Mouse (Mus musculus): Measurements from ENCODE around the gene Fitm1. TPM values are rescaled to one million over a fixed set of nuclear protein-coding genes. Genes with fewer than 3 reads are reported as not detected.
A peak's percentile ranks its signal among the peaks of the same experiment; 100 is the strongest.

Gene Fitm1
- polyA plus RNA-seq, 1 experiment from 2014 or later, result 0.61 TPM

GRCm38 (mm10) chr14:55584702-55585565, 9.5 kb downstream of the Fitm1 start, which contains the start of gene Emc9:
Gene Emc9, minus strand, starts transcription at chr14:55585302.
- Histone ChIP-seq H3K27ac (ENCODE audit: low read length) (peak within 1 kb of the TSS; percentile 48; the same call in 1 of the 2 replicates), H3K27me3 (ENCODE audit: control insufficient read depth, insufficient read depth, low read length) (no peaks in the 10 kb centered on the region), H3K4me1 (ENCODE audit: control insufficient read depth, insufficient read depth, low read length) (0 out of 2 replicates have a peak, but pooled peaks cover 1% of the 10 kb centered on the region), H3K4me2 (replicated peaks; ENCODE audit: low read depth, low read length) (peak within 1 kb of the TSS; percentile 62), H3K36me3 (ENCODE audit: control insufficient read depth, insufficient read depth, low read length) (peaks cover 6% of the 10 kb centered on the region; the same call in 1 of the 2 replicates), H3K9me3 (ENCODE audit: control insufficient read depth, low read depth, low read length) (no peaks in the 10 kb centered on the region), H3K9ac (replicated peaks; ENCODE audit: low read depth, low read length) (peak within 1 kb of the TSS; percentile 15; the same call in 1 of the 2 replicates), H3K4me3 (ENCODE audit: low read depth, low read length) (peak within 1 kb of the TSS; percentile 44)
- 3% methylated on average over 43 of the region's 43 CpGs for WGBS
- ATAC-seq (ENCODE audit: insufficient number of reproducible peaks, insufficient read depth, low FRiP score, low read depth), result peak; percentile 86

- no peak for ATAC-seq (ENCODE audit: insufficient number of reproducible peaks, insufficient read depth, low FRiP score, low read depth)
- 0 out of 2 replicates have a peak, but pooled peaks cover 5% of the 10 kb centered on the region for H3K4me1 ChIP-seq (ENCODE audit: control insufficient read depth, insufficient read depth, low read length)
- H3K4me3 ChIP-seq (ENCODE audit: low read depth, low read length), result peak overlapping the region; percentile 44
- H3K36me3 ChIP-seq (ENCODE audit: control insufficient read depth, insufficient read depth, low read length), result peaks cover 6% of the 10 kb centered on the region; the same call in 1 of the 2 replicates
- H3K4me2 ChIP-seq (replicated peaks; ENCODE audit: low read depth, low read length), result peak overlapping the region; percentile 62
- H3K27ac ChIP-seq (ENCODE audit: low read length), result 0 out of 2 replicates have a peak overlapping the region, but pooled peaks have one; percentile 2
- no peaks in the 10 kb centered on the region for H3K27me3 ChIP-seq (ENCODE audit: control insufficient read depth, insufficient read depth, low read length)
- 48% methylated on average over 6 of the region's 6 CpGs for WGBS
- H3K9me3 ChIP-seq (ENCODE audit: control insufficient read depth, low read depth, low read length), result no peaks in the 10 kb centered on the region
- H3K9ac ChIP-seq (replicated peaks; ENCODE audit: low read depth, low read length), result no peak overlapping the region
Observed at GRCm38 (mm10) chr14:55585566-55585960, 10.1 kb downstream of the Fitm1 start.

- Histone ChIP-seq H3K27me3 (ENCODE audit: control insufficient read depth, insufficient read depth, low read length) (no peaks in the 10 kb centered on the region), H3K4me3 (ENCODE audit: low read depth, low read length) (no peak overlapping the region), H3K9ac (replicated peaks; ENCODE audit: low read depth, low read length) (no peak overlapping the region), H3K4me1 (ENCODE audit: control insufficient read depth, insufficient read depth, low read length) (0 out of 2 replicates have a peak, but pooled peaks cover 5% of the 10 kb centered on the region), H3K27ac (ENCODE audit: low read length) (no peak overlapping the region), H3K4me2 (replicated peaks; ENCODE audit: low read depth, low read length) (no peak overlapping the region), H3K36me3 (ENCODE audit: control insufficient read depth, insufficient read depth, low read length) (no peaks in the 10 kb centered on the region), H3K9me3 (ENCODE audit: control insufficient read depth, low read depth, low read length) (no peaks in the 10 kb centered on the region)
- no peak for ATAC-seq (ENCODE audit: insufficient number of reproducible peaks, insufficient read depth, low FRiP score, low read depth)
- 84% methylated on average over 2 of the region's 2 CpGs for WGBS
Observed at GRCm38 (mm10) chr14:55586149-55586548, 10.7 kb downstream of the Fitm1 start.

- no peak for ATAC-seq (ENCODE audit: insufficient number of reproducible peaks, insufficient read depth, low FRiP score, low read depth)
- Histone ChIP-seq H3K4me3 (ENCODE audit: low read depth, low read length) (no peak overlapping the region), H3K9me3 (ENCODE audit: control insufficient read depth, low read depth, low read length) (no peaks in the 10 kb centered on the region), H3K9ac (replicated peaks; ENCODE audit: low read depth, low read length) (no peak overlapping the region), H3K4me1 (ENCODE audit: control insufficient read depth, insufficient read depth, low read length) (peaks cover 18% of the 10 kb centered on the region), H3K27me3 (ENCODE audit: control insufficient read depth, insufficient read depth, low read length) (no peaks in the 10 kb centered on the region), H3K27ac (ENCODE audit: low read length) (no peak overlapping the region), H3K36me3 (ENCODE audit: control insufficient read depth, insufficient read depth, low read length) (peaks cover 5% of the 10 kb centered on the region; the same call in 1 of the 2 replicates), H3K4me2 (replicated peaks; ENCODE audit: low read depth, low read length) (no peak overlapping the region)
- 93% methylated on average over 5 of the region's 5 CpGs for WGBS
Observed at GRCm38 (mm10) chr14:55589271-55589670, 13.9 kb downstream of the Fitm1 start.

GRCm38 (mm10) chr14:55589771-55590448, 14.5 kb downstream of the Fitm1 start:
- WGBS, result 78% methylated on average over 11 of the region's 11 CpGs
- Histone ChIP-seq H3K4me3 (ENCODE audit: low read depth, low read length) (peak overlapping the region; percentile 86), H3K36me3 (ENCODE audit: control insufficient read depth, insufficient read depth, low read length) (peaks cover 8% of the 10 kb centered on the region; the same call in 1 of the 2 replicates), H3K4me1 (ENCODE audit: control insufficient read depth, insufficient read depth, low read length) (peaks cover 18% of the 10 kb centered on the region), H3K27ac (ENCODE audit: low read length) (peak overlapping the region; percentile 64; the same call in 1 of the 2 replicates), H3K4me2 (replicated peaks; ENCODE audit: low read depth, low read length) (peak overlapping the region; percentile 96), H3K27me3 (ENCODE audit: control insufficient read depth, insufficient read depth, low read length) (no peaks in the 10 kb centered on the region), H3K9ac (replicated peaks; ENCODE audit: low read depth, low read length) (peak overlapping the region; percentile 52), H3K9me3 (ENCODE audit: control insufficient read depth, low read depth, low read length) (no peaks in the 10 kb centered on the region)
- no peak for ATAC-seq (ENCODE audit: insufficient number of reproducible peaks, insufficient read depth, low FRiP score, low read depth)

- peaks cover 18% of the 10 kb centered on the region for H3K4me1 ChIP-seq (ENCODE audit: control insufficient read depth, insufficient read depth, low read length)
- H3K27ac ChIP-seq (ENCODE audit: low read length), result peak within 1 kb of the TSS; percentile 90
- peak within 1 kb of the TSS; percentile 86 for H3K4me3 ChIP-seq (ENCODE audit: low read depth, low read length)
- H3K36me3 ChIP-seq (ENCODE audit: control insufficient read depth, insufficient read depth, low read length), result peaks cover 18% of the 10 kb centered on the region
- no peaks in the 10 kb centered on the region for H3K27me3 ChIP-seq (ENCODE audit: control insufficient read depth, insufficient read depth, low read length)
- under 1% methylated on average over 22 of the region's 22 CpGs for WGBS
- peak; percentile 96 for ATAC-seq (ENCODE audit: insufficient number of reproducible peaks, insufficient read depth, low FRiP score, low read depth)
- peak within 1 kb of the TSS; percentile 78 for H3K9ac ChIP-seq (replicated peaks; ENCODE audit: low read depth, low read length)
- peak within 1 kb of the TSS; percentile 96 for H3K4me2 ChIP-seq (replicated peaks; ENCODE audit: low read depth, low read length)
- no peaks in the 10 kb centered on the region for H3K9me3 ChIP-seq (ENCODE audit: control insufficient read depth, low read depth, low read length)
Observed at GRCm38 (mm10) chr14:55590748-55591330, 15.4 kb downstream of the Fitm1 start, which contains the start of gene Psme2. Gene Psme2, minus strand, starts transcription at chr14:55591113.

- Histone ChIP-seq H3K27ac (ENCODE audit: low read length) (peak within 1 kb of the TSS; percentile 90), H3K27me3 (ENCODE audit: control insufficient read depth, insufficient read depth, low read length) (no peaks in the 10 kb centered on the region), H3K9ac (replicated peaks; ENCODE audit: low read depth, low read length) (peak within 1 kb of the TSS; percentile 78), H3K4me2 (replicated peaks; ENCODE audit: low read depth, low read length) (peak within 1 kb of the TSS; percentile 96), H3K4me1 (ENCODE audit: control insufficient read depth, insufficient read depth, low read length) (peaks cover 18% of the 10 kb centered on the region), H3K36me3 (ENCODE audit: control insufficient read depth, insufficient read depth, low read length) (peaks cover 23% of the 10 kb centered on the region), H3K4me3 (ENCODE audit: low read depth, low read length) (peak within 1 kb of the TSS; percentile 86), H3K9me3 (ENCODE audit: control insufficient read depth, low read depth, low read length) (no peaks in the 10 kb centered on the region)
- peak; percentile 90 for ATAC-seq (ENCODE audit: insufficient number of reproducible peaks, insufficient read depth, low FRiP score, low read depth)
- WGBS, result 0% methylated on average over 33 of the region's 33 CpGs
Observed at GRCm38 (mm10) chr14:55591331-55591891, 16.0 kb downstream of the Fitm1 start, which contains the start of gene Rnf31. Gene Rnf31, plus strand, starts transcription at chr14:55591708.

All from stomach, embryonic 14.5 days (tissue).